Mouse (Mus musculus) cerebellum, adult 2 months (tissue): ENCODE measurements at regions not wholly inside any gene's neighbourhood (a gene's known extent, or its start where the extent isn't known, plus 50 kb on each side); places are given as distances from the start of the nearest gene placed in this dataset.

Experiments used
- CTCF ChIP-seq: fragments of 200-500 bp; IDR thresholded peaks from 2 replicates; pipeline ENCODE4 v1.5.1; 2011; ENCODE audit warnings: low read depth, mild to moderate bottlenecking, control low read depth, low read length, moderate library complexity, borderline replicate concordance; ENCODE audit not compliant: insufficient read depth
- POLR2A ChIP-seq: fragments of 200-500 bp; IDR thresholded peaks from 2 replicates; pipeline ENCODE4 v1.6.1; 2011; ENCODE audit warnings: low read length, control low read depth, borderline replicate concordance; ENCODE audit not compliant: insufficient read depth

DNA sequence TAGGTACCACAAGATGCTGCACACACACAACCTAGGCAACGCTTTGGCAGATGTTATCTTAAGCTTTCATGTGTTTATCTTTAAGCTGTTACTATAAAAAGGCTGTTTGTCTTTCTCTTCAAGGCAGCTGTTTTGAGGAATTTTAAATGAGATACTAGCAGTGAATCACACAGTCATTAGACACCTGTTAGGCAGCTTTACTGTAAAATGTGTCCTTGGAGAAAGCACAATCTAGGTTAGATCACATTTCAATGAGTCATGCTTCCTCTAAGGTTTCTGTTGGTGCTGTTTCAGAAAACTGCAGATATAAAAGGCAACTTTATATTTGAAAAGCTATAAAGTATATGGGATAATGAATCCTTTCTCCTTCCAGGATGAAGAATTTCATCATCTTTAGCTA, 879.8 kb downstream of the Slitrk1 start:
- no peak for TF ChIP-seq CTCF
- no peak for TF ChIP-seq POLR2A
